Mouse (Mus musculus): ENCODE data around the gene Eif4h. TPM values are rescaled to one million over a fixed set of nuclear protein-coding genes. Genes with fewer than 3 reads are reported as not detected.

Eif4h gene
- polyA plus RNA-seq, 1 experiment from 2014 or later = 418 TPM

DNA sequence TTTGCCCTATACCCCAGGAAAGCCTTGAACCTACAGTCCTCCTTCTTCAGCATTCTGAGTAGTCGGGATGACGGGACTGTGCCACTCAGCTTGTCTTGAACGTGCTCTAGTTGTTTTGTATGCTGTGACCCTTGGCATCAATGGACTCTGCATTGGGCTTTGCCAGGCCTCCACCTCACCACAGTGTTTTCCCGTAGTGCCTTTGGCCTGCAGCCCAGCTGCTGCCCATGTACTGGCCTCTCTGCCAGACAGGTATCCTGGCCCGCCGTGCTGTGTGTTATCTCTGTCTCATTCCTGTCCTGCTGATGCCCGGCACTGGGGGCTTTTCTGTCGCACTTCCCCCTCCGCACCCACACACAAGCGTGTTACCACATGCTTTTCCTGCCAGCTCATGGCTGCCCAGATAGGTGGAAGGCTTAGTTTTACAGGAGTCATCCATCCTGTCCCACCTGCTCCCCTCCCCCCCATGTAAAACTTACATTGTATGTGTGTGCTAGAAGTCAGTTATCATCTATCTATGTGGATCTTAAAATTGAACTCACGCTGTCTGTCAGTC is 47.2 kb downstream of the Eif4h start:
- ATAC-seq (ENCODE audit: low FRiP score) = no peak
- Histone ChIP-seq H3K36me3 (peaks cover 76% of the 10 kb centered on the region), H3K9ac (no peak overlapping the region), H3K27ac (no peak overlapping the region), H3K9me3 (replicated peaks) (no peaks in the 10 kb centered on the region), H3K27me3 (no peaks in the 10 kb centered on the region), H3K4me3 (no peak overlapping the region), H3K4me2 (replicated peaks) (no peak overlapping the region), H3K4me1 (no peaks in the 10 kb centered on the region)
- 89% methylated on average over 11 of the region's 11 CpGs for WGBS

DNA sequence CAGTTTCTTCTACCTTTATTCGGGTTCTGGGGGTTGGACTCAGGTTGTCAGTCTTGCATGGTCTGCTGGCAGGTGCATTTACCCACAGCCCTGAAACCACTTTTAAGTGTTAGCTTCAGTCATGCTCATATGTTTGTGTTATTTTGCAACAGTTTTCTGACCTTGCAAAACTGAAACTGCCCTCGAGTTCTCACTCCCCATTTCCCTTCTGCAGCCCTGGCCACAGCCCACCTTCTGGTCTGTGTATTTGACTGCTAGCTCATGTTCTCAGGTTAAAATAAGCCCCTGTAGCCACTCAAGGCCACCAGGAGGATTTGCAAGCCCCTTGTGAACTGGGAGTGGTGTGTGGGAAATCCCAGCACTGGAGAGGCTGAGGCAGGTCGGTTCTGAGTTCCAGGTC is 49.4 kb downstream of the Eif4h start:
- Histone ChIP-seq H3K9me3 (replicated peaks) (no peaks in the 10 kb centered on the region), H3K4me2 (replicated peaks) (no peak overlapping the region), H3K4me3 (no peak overlapping the region), H3K9ac (no peak overlapping the region), H3K27ac (no peak overlapping the region), H3K4me1 (no peaks in the 10 kb centered on the region), H3K36me3 (peaks cover 60% of the 10 kb centered on the region), H3K27me3 (no peaks in the 10 kb centered on the region)
- WGBS = 92% methylated on average over 3 of the region's 3 CpGs
- ATAC-seq (ENCODE audit: low FRiP score) = no peak

DNA sequence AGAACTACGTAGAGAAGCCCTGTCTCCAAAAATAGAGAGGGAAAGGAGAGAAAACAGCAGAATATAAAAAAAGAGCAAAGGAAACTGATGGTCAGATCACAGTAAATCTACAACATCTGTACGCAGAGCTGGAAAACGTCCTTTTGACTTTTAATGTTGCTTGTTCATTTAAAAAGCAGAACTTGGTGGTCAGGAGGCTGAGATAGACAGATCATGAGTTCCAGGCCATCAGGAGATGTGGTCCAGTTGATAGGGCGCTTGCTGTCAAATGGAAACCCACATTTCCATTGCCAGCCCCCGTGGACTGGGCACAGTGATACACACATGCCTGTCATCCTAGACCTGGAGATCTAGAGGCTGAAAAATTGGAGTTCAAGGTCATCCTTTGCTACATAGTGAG is 54.5 kb downstream of the Eif4h start:
- Histone ChIP-seq H3K27me3 (no peaks in the 10 kb centered on the region), H3K9me3 (replicated peaks) (no peaks in the 10 kb centered on the region), H3K4me3 (no peak overlapping the region), H3K9ac (no peak overlapping the region), H3K27ac (no peak overlapping the region), H3K36me3 (peaks cover 17% of the 10 kb centered on the region), H3K4me2 (replicated peaks) (no peak overlapping the region), H3K4me1 (peaks cover 10% of the 10 kb centered on the region)
- ATAC-seq (ENCODE audit: low FRiP score) = no peak
- 95% methylated on average over 5 of the region's 5 CpGs for WGBS

DNA sequence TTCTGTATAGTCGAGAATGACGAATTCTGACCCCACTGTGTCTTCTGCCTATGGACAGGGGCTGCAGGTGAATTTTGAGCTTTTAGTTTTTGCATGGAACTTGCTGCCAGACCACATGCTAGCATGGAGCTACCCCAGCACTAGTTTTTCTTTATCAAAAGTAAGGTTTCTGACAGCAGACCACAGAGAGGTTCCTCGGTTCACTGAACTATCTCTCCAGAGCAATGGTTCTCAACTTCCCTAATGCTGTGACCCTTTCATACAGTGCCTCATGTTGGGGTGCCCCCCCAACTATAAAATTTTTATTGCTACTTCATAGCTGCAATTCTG is 55.4 kb downstream of the Eif4h start:
- no peak overlapping the region for H3K4me3 ChIP-seq
- H3K4me2 ChIP-seq (replicated peaks) = peak overlapping the region; percentile 81
- 0 out of 2 replicates have a peak overlapping the region, but pooled peaks have one; percentile 85 for H3K9ac ChIP-seq
- H3K9me3 ChIP-seq (replicated peaks) = no peaks in the 10 kb centered on the region
- WGBS = 83% methylated on average over 3 of the region's 3 CpGs
- H3K4me1 ChIP-seq = peaks cover 10% of the 10 kb centered on the region
- H3K27ac ChIP-seq = no peak overlapping the region
- H3K36me3 ChIP-seq = peaks cover 16% of the 10 kb centered on the region
- no peaks in the 10 kb centered on the region for H3K27me3 ChIP-seq
- no peak for ATAC-seq (ENCODE audit: low FRiP score)

DNA sequence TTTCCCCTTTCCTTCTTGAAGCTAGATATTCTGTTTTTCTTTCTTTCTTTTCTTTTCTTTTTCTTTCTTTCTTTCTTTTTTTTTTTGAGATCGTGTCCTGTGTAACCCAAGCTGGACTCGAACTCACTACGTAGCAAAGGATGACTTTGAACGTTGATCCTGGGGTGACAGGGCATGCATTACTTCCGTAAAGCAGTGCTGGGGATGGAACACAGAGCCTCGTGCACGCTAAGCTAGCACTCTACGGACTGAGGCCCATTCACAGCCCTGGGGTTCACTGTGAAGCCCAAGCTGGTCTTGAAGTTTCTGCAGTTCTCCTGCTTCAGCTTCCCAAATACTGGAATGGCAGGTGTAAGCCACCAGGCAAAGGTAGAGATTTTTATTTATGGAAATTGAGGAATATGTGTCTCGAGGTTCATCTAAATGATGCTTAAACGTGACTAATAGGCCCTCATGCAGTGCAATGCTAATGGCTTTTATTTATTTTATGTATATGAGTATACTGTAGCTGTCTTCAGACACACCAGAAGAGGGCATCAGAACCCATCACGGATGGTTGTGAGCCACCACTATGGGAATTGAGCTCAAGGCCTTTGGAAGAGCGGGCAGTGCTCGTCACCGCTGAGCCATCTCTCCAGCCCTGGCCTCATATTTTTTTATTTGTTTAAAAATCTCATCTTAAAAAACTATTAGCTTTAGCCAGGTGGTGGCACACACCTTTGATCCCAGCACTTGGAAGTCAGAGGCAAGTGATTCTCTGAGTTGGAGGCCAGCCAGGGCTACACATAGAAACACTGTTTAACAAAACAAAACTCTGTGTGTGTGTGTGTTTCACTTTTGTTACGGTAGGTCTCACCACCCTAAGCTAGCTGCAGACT is 56.0 kb downstream of the Eif4h start:
- Histone ChIP-seq H3K4me3 (peak overlapping the region; percentile 85), H3K27ac (no peak overlapping the region), H3K9ac (peak overlapping the region; percentile 85), H3K27me3 (no peaks in the 10 kb centered on the region), H3K36me3 (peaks cover 10% of the 10 kb centered on the region), H3K4me1 (peaks cover 10% of the 10 kb centered on the region), H3K4me2 (replicated peaks) (peak overlapping the region; percentile 81), H3K9me3 (replicated peaks) (no peaks in the 10 kb centered on the region)
- WGBS = 33% methylated on average over 15 of the region's 15 CpGs
- ATAC-seq (ENCODE audit: low FRiP score) = no peak

DNA sequence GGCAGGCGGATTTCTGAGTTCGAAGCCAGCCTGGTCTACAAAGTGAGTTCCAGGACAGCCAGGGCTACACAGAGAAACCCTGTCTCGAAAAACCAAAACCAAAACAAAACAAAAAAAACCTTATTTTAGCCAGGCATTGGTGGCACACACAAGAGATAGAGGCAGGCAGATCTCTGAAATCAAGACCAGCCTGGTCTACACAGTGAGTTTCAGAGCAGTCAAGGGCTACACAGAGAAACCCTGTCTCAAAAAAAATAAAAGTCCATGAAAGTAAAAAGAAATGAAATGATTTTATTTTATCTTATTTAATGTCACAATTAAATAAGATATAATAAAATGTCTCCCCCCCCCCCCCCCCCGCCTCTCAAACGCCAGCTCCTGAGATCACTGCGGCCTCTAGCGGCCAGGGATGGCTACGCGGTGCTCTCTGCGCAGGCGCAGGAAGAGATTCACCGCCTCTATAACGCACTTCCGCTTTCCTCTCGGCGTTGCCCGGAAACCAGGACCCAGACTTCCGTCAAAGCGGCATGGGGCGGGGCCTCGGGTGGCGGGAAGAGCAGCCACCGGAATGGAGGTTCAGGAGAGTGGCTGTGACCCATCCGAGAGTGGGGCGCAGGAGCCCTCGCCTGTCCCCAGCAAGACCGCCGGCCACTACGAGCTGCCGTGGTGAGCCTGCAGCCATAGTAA is 56.9 kb downstream of the Eif4h start:
- peak overlapping the region; percentile 81 for H3K4me2 ChIP-seq (replicated peaks)
- no peak overlapping the region for H3K27ac ChIP-seq
- H3K4me1 ChIP-seq = peaks cover 10% of the 10 kb centered on the region
- H3K4me3 ChIP-seq = peak overlapping the region; percentile 85
- H3K27me3 ChIP-seq = no peaks in the 10 kb centered on the region
- ATAC-seq (ENCODE audit: low FRiP score) = peak; percentile 95
- H3K9me3 ChIP-seq (replicated peaks) = no peaks in the 10 kb centered on the region
- 8% methylated on average over 28 of the region's 30 CpGs for WGBS
- H3K9ac ChIP-seq = peak overlapping the region; percentile 85
- peaks cover 9% of the 10 kb centered on the region for H3K36me3 ChIP-seq

DNA sequence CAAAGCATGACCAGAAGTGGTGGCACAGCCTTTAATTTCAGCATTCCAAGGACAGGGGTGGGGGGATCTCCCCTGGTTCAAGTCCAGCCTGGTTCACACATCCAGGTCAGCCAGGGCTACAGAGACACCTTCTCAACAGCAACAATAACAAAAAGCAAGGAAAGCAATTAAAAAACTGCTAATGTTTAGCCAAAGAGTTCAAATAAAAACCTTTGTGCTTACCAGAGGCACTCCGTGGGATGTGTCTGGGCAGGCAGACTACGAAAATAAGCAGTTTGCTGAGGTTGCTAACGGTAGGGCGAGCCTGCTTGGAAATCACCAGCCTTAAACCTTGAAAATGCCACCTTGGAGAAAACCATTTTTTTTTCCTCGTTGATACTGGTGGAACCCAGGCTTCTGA is 58.1 kb downstream of the Eif4h start, which contains the start of gene Rfc2:
Rfc2 (plus strand) TSS at position 221 of the 400 bp plus-strand sequence.
- Histone ChIP-seq H3K27ac (no peak within 1 kb of the TSS), H3K36me3 (no peaks in the 10 kb centered on the region), H3K9me3 (replicated peaks) (no peaks in the 10 kb centered on the region), H3K9ac (no peak within 1 kb of the TSS), H3K4me1 (peaks cover 10% of the 10 kb centered on the region), H3K27me3 (no peaks in the 10 kb centered on the region), H3K4me2 (replicated peaks) (no peak within 1 kb of the TSS), H3K4me3 (no peak within 1 kb of the TSS)
- ATAC-seq (ENCODE audit: low FRiP score) = no peak
- WGBS = 87% methylated on average over 5 of the region's 5 CpGs

DNA sequence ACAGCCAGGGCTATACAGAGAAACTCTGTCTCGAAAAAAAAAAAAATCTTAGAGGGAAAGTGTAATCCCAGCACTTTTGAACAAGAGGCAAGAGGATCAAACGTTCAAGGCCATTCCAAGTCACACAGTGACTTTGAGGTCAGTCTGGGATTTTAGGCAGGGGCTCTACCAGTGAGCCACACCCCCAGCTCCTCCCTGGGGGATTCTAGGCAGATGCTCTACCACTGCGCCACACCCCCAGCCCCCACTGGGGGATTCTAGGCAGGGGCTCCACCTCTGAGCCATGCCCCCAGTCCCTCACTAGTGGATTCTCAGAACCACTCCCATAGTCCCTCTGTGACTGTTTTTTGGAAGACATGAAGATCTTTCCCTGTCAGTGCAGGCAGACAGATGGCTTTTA is 60.2 kb downstream of the Eif4h start:
- Histone ChIP-seq H3K27ac (no peak overlapping the region), H3K27me3 (no peaks in the 10 kb centered on the region), H3K4me3 (no peak overlapping the region), H3K9ac (no peak overlapping the region), H3K4me1 (peaks cover 10% of the 10 kb centered on the region), H3K4me2 (replicated peaks) (no peak overlapping the region), H3K9me3 (replicated peaks) (no peaks in the 10 kb centered on the region), H3K36me3 (no peaks in the 10 kb centered on the region)
- 65% methylated on average over 3 of the region's 3 CpGs for WGBS
- ATAC-seq (ENCODE audit: low FRiP score) = no peak

DNA sequence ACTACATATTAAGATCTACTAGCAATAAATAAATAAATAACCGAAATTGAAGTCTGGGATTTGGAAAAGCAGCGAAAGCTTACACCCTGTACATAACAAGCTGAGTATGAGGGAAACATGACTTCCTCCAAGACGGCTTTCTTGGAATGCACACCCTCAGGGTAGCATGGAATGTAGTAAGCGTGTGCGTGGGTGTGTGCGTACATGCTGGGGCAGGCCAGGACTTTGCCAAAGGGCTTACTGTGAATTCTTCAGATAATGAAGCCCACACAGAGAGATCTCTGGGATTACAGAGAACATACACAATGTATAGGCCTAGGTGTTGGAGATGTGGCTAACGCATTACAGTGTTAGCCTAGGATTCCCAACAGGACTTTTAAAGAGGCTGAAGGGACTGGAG is 61.8 kb downstream of the Eif4h start:
- 88% methylated on average over 7 of the region's 7 CpGs for WGBS
- H3K4me2 ChIP-seq (replicated peaks) = no peak overlapping the region

DNA sequence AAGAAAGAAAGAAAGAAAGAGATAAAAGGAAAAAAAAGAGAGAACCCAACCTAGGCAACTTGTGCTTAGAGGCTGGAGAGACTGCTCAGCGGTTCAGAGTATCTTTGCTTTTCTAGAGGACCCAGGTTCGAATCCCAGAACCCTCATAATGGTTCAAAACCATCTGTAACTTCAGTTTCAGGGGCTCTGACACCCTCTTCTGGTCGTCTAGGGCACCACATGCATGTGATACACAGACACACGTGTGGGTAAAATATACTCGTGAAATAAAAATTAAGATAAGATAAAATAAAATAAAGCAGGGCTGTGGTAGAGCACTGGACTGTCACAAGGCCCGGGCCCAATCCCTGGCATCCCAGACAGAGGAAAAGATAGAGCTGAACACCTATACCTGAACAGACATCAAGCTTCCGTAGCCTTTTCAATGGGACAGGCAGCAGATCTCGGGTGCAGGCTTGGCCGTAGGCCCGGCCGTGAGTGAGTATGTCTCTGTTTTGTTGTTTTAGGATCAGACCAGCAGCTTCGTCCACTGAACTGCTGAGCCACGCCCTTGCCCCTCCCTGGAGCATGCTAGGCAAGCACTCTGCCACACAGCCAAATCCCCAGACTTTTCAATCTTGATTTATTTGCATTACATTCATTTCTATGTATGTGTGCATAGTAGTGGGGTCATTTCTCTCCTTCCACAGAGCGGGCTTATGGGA is 62.6 kb downstream of the Eif4h start:
- Histone ChIP-seq H3K27ac (no peak overlapping the region), H3K36me3 (no peaks in the 10 kb centered on the region), H3K4me1 (peaks cover 12% of the 10 kb centered on the region), H3K4me2 (replicated peaks) (no peak overlapping the region), H3K4me3 (no peak overlapping the region), H3K9me3 (replicated peaks) (no peaks in the 10 kb centered on the region), H3K27me3 (no peaks in the 10 kb centered on the region), H3K9ac (no peak overlapping the region)
- no peak for ATAC-seq (ENCODE audit: low FRiP score)
- WGBS = 77% methylated on average over 14 of the region's 14 CpGs

More for the DNA sequence above, 61.8 kb downstream of the Eif4h start:
- no peak overlapping the region for H3K4me3 ChIP-seq
- peaks cover 5% of the 10 kb centered on the region for H3K4me1 ChIP-seq
- no peak for ATAC-seq (ENCODE audit: low FRiP score)
- no peak overlapping the region for H3K27ac ChIP-seq
- no peaks in the 10 kb centered on the region for H3K27me3 ChIP-seq
- H3K36me3 ChIP-seq = no peaks in the 10 kb centered on the region
- no peaks in the 10 kb centered on the region for H3K9me3 ChIP-seq (replicated peaks)
- no peak overlapping the region for H3K9ac ChIP-seq

DNA sequence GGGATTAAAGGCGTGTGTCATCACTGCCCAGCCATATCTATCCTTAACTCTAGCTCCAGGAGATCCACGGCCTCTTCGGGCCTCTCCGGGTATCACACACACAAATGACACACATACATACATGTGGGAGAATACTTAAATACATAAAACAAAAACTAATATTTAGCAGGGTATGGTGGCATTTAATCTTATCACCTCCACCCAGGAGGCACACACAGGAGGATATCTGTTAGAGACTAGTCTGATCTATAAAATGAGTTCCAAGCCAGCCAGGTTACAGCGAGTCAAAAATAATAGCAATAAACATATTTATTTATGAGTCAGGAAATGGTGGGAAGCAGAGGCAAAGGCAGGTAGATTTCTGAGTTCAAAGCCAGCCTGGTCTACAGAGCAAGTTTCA is 63.5 kb downstream of the Eif4h start:
- Histone ChIP-seq H3K27me3 (no peaks in the 10 kb centered on the region), H3K4me1 (peaks cover 15% of the 10 kb centered on the region), H3K27ac (no peak overlapping the region), H3K36me3 (no peaks in the 10 kb centered on the region), H3K4me3 (no peak overlapping the region), H3K9ac (no peak overlapping the region), H3K4me2 (replicated peaks) (no peak overlapping the region), H3K9me3 (replicated peaks) (no peaks in the 10 kb centered on the region)
- no peak for ATAC-seq (ENCODE audit: low FRiP score)
- WGBS = 94% methylated on average over 5 of the region's 5 CpGs

All from hindbrain, embryonic 12.5 days (tissue).